Mouse (Mus musculus) bone marrow macrophage, adult 2 months (primary cell): Measurements from ENCODE around the gene Kctd11.

Experiments
- CTCF ChIP-seq: IDR thresholded peaks from 2 replicates; pipeline ENCODE4 v1.5.1; 2012; ENCODE audit warnings: low read depth, mild to moderate bottlenecking, low read length, moderate library complexity
- POLR2A ChIP-seq: IDR thresholded peaks from 2 replicates; pipeline ENCODE4 v1.6.1; 2012; ENCODE audit warnings: mild to moderate bottlenecking, low read depth, low read length, borderline replicate concordance

DNA sequence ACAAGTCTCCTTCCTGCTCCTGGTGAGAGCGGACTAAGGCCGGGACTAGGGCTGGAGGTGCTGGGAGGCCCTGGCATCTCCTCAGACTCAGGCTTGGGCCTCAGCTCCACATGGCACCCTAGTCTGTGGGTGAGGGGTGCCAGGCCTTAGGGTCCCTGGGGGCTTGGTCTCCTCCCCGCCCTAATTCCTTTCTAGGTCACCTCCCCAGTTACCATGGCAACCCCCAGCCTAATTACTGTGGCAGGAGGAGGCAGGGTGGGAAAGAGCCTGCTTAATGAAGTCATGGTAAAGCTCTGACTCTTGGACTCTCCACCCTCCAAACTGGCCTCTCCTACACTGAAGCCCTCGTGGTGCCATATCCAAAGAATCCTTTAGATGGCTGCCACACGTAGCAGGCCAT lies 52.4 kb downstream of the Kctd11 start:
- TF ChIP-seq CTCF, result no peak
- no peak for TF ChIP-seq POLR2A
